Mouse (Mus musculus): ENCODE results near the gene 1700016K19Rik. TPM values are rescaled to one million over a fixed set of nuclear protein-coding genes. Genes with fewer than 3 reads are reported as not detected.
A peak's percentile ranks its signal among the peaks of the same experiment; 100 is the strongest.

Gene 1700016K19Rik
- polyA plus RNA-seq, 1 experiment from 2014 or later, result 0.40 TPM

DNA sequence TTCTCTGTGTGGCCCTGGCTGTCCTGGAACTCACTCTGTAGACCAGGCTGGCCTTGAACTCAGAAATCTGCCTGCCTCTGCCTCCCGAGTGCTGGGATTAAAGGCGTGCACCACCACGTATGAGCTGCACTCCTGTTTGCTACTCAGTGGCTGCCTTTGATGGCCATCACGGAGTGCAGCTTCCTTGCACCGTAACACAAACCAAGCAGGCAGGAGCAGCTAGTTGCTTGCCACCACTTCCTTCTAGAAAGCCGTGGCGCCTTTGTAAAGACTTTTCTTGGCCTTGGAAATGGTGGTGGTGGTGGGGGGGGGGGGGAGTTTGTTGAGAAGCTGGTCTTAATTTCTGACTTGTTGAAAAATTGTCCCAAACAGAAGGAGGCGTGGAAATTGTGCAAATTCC, 40.4 kb downstream of the 1700016K19Rik start:
- no peak overlapping the region for H3K4me3 ChIP-seq (replicated peaks)
- no peak for ATAC-seq (replicated peaks; ENCODE audit: low FRiP score)
- no peak overlapping the region for H3K27ac ChIP-seq
- peaks cover 14% of the 10 kb centered on the region; the same call in 1 of the 2 replicates for H3K4me1 ChIP-seq
- H3K4me2 ChIP-seq, result no peak overlapping the region
- no peaks in the 10 kb centered on the region for H3K9me3 ChIP-seq (replicated peaks)
- H3K36me3 ChIP-seq, result no peaks in the 10 kb centered on the region
- 83% methylated on average over 8 of the region's 8 CpGs for WGBS
- H3K27me3 ChIP-seq, result no peaks in the 10 kb centered on the region
- H3K9ac ChIP-seq, result no peak overlapping the region

DNA sequence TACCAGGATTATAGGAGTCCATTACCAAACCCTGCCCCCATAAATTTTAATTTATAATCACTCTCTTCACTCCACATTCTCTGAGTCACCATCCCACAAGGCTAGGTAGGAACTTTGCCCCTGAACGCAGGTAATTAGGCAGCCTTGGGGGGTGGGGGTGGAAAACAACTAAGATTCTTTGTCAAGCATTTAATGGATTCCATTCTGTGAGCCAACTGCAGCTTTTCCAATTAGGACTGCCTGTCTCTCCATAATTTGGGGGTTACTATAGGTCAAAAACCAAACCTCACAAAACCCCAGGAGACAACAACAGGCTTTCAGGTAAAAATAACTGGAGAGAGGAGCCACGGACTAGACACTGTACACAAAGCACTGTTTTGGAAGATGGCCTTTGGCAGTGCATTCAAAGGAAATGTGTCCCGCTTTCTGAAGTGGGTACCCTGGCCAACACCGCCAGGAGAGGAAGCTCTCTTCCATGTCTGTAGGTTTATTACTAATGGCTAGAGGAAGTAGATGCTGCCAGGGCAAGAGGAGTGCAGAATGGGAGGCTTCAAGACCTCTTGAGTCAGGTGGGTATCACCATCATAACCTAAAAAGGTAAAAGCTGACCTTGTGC, 41.2 kb downstream of the 1700016K19Rik start:
- Histone ChIP-seq H3K36me3 (peaks cover 3% of the 10 kb centered on the region), H3K4me2 (no peak overlapping the region), H3K9me3 (replicated peaks) (no peaks in the 10 kb centered on the region), H3K27ac (no peak overlapping the region), H3K4me1 (peaks cover 14% of the 10 kb centered on the region; the same call in 1 of the 2 replicates), H3K4me3 (replicated peaks) (no peak overlapping the region), H3K27me3 (no peaks in the 10 kb centered on the region), H3K9ac (no peak overlapping the region)
- 83% methylated on average over 4 of the region's 4 CpGs for WGBS
- no peak for ATAC-seq (replicated peaks; ENCODE audit: low FRiP score)

DNA sequence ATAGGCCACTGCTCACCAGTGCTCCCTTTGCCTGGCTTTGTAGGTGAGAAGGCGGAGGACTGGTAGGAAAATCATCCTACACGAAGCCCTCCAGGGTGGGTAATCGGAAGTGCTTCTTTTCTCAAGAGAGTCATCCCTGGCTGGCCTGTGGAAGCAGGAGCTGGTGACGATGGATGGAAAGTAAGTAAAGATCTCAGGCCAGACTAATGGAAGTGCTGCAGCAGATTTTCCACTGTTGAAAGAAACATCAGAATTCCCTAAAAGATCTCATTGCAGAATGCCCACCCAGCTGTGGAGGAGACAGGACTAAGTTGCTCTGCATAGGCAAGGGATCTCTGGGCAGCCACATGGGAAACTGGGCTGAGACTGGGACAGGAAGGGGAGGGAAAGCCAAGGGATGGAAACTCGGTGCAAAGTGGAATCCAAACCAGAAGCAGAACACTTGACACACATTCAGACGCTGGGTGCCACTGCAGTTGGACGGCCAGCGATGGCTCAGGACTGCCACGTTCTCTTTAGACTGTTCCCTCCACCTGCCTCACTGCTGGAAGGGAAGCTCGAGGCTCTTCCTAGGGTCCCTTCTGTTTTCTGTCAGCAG, 42.4 kb downstream of the 1700016K19Rik start:
- Histone ChIP-seq H3K9ac (no peak overlapping the region), H3K36me3 (peaks cover 9% of the 10 kb centered on the region), H3K9me3 (replicated peaks) (no peaks in the 10 kb centered on the region), H3K27ac (0 out of 2 replicates have a peak overlapping the region, but pooled peaks have one; percentile 22), H3K27me3 (no peaks in the 10 kb centered on the region), H3K4me1 (peaks cover 14% of the 10 kb centered on the region; the same call in 1 of the 2 replicates), H3K4me3 (replicated peaks) (no peak overlapping the region), H3K4me2 (no peak overlapping the region)
- WGBS, result 71% methylated on average over 10 of the region's 10 CpGs
- no peak for ATAC-seq (replicated peaks; ENCODE audit: low FRiP score)

DNA sequence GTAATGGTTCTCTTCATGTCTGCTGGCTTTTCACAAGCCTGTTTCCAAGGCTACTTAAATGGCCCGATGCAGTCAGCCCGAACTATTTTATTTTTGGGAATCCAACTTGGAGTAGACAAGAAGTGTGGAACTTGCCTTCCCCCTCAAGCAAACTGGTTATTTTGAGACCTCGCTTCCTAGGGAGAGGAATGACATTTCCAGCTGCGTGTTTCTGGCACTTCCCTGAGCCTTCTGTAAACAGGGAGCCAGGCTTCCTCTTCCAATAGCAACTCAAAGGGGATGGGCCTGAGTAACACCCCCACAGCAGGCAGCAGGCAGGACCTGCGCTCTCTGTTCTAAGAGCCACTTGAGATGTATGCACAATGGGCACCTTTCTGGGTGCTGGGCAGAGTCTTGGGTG, 43.2 kb downstream of the 1700016K19Rik start:
- H3K27ac ChIP-seq, result no peak overlapping the region
- 38% methylated on average over 5 of the region's 5 CpGs for WGBS

DNA sequence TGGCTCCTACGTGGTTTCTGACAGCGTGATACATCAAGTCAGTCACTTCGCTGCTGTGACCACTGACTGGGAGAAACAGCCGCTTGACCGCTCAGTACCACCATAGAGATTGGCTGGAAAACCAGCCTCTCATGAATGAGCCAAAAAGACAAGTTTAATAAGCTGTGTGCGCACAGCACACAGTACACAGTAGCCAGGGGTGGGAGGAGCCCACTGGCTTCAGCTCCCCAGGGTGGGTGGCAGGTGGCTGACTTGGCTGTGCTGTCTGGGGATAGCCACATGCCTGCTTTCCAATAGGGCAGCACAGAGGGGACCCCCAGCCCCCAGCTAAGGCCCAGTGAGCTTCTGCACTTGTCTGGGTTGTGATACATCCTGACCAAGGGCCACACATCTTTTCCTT, 44.8 kb downstream of the 1700016K19Rik start:
- no peak overlapping the region for H3K27ac ChIP-seq
- H3K9ac ChIP-seq, result no peak overlapping the region
- H3K4me3 ChIP-seq (replicated peaks), result no peak overlapping the region
- ATAC-seq (replicated peaks; ENCODE audit: low FRiP score), result no peak
- H3K27me3 ChIP-seq, result no peaks in the 10 kb centered on the region
- H3K4me1 ChIP-seq, result peaks cover 11% of the 10 kb centered on the region; the same call in 1 of the 2 replicates
- H3K9me3 ChIP-seq (replicated peaks), result no peaks in the 10 kb centered on the region
- WGBS, result 77% methylated on average over 6 of the region's 6 CpGs
- no peak overlapping the region for H3K4me2 ChIP-seq
- H3K36me3 ChIP-seq, result peaks cover 9% of the 10 kb centered on the region

More for the DNA sequence above, 43.2 kb downstream of the 1700016K19Rik start:
- peaks cover 11% of the 10 kb centered on the region; the same call in 1 of the 2 replicates for H3K4me1 ChIP-seq
- no peak overlapping the region for H3K9ac ChIP-seq
- no peak overlapping the region for H3K4me3 ChIP-seq (replicated peaks)
- H3K36me3 ChIP-seq, result peaks cover 9% of the 10 kb centered on the region
- H3K9me3 ChIP-seq (replicated peaks), result no peaks in the 10 kb centered on the region
- no peaks in the 10 kb centered on the region for H3K27me3 ChIP-seq
- no peak overlapping the region for H3K4me2 ChIP-seq
- ATAC-seq (replicated peaks; ENCODE audit: low FRiP score), result no peak

DNA sequence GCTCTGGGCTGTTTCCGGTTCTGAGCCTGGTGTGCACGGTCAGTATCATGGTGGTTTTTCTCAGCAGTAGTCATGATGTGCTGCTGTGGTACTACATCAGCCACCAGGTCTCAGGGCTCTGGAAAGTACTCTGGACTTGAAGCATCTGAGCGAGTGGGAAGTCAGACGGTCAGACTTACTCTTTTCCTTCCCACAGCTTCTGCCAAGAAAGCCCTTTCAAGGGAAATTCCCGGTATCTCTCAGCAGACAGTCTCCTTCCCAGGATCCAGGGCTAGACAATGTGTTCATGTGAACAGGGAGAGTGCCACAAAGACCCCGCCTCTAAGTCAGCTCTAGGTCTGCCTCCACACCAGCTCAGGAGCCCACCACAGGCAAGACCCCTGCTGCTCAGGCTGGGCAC, 45.7 kb downstream of the 1700016K19Rik start:
- ATAC-seq (replicated peaks; ENCODE audit: low FRiP score), result no peak
- Histone ChIP-seq H3K36me3 (peaks cover 9% of the 10 kb centered on the region), H3K4me2 (no peak overlapping the region), H3K4me1 (peaks cover 11% of the 10 kb centered on the region; the same call in 1 of the 2 replicates), H3K4me3 (replicated peaks) (no peak overlapping the region), H3K9me3 (replicated peaks) (no peaks in the 10 kb centered on the region), H3K27ac (no peak overlapping the region), H3K27me3 (no peaks in the 10 kb centered on the region), H3K9ac (no peak overlapping the region)
- 75% methylated on average over 6 of the region's 6 CpGs for WGBS

DNA sequence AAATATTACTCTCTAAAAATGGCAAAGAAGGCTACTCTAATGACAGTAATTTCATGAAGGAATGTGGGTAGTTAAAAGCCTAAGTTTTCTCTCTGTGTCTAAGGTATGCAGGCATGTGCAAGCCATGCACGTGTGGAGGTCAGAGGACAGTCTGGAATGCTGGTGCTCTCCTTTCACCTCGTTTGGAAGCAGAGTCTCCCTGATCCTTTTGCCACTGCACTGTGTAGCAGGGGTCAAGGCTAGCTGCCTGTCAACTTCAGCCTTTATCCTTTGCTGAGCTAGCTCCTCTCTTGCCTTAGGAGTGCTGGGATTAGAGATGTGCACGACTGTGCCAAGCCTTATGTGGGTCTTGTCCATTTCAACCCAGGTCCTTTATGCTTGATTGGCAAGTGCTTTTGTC, 50.8 kb downstream of the 1700016K19Rik start:
- 44% methylated on average over 3 of the region's 3 CpGs for WGBS
- Histone ChIP-seq H3K36me3 (peaks cover 9% of the 10 kb centered on the region), H3K4me3 (replicated peaks) (no peak overlapping the region), H3K4me2 (no peak overlapping the region), H3K27ac (no peak overlapping the region), H3K9ac (no peak overlapping the region), H3K9me3 (replicated peaks) (no peaks in the 10 kb centered on the region), H3K4me1 (no peaks in the 10 kb centered on the region), H3K27me3 (no peaks in the 10 kb centered on the region)
- ATAC-seq (replicated peaks; ENCODE audit: low FRiP score), result no peak

DNA sequence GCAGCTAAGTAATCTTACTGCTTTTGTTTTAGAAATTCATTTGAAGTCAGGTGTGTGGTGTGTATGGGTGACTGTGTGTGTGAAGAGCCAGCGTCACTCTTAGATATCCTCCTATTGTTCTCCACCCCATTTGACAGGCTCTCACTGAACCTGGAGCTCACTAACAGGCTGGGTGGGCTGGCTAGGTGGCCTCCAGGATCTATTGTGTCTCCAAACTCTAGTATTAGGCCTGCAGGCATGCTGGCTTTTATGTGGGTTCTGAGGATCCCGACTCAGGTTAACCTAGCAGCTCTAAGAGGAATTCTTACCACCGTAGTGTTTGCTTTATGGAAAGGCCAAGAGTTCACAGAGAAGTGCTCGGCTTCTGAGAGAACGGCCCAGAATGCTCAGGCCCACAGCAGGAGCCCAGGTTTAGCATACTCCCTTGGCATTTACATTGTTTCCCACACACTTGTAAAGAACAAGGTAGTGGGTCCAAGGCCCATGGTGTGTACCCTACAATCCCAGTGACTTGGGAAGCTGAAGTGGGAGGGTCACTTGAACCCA, 51.3 kb downstream of the 1700016K19Rik start:
- WGBS, result 52% methylated on average over 5 of the region's 5 CpGs
- no peak for ATAC-seq (replicated peaks; ENCODE audit: low FRiP score)
- H3K4me3 ChIP-seq (replicated peaks), result no peak overlapping the region
- H3K9me3 ChIP-seq (replicated peaks), result no peaks in the 10 kb centered on the region
- no peaks in the 10 kb centered on the region for H3K4me1 ChIP-seq
- H3K36me3 ChIP-seq, result peaks cover 4% of the 10 kb centered on the region
- no peak overlapping the region for H3K4me2 ChIP-seq
- H3K9ac ChIP-seq, result no peak overlapping the region
- H3K27me3 ChIP-seq, result no peaks in the 10 kb centered on the region
- no peak overlapping the region for H3K27ac ChIP-seq

DNA sequence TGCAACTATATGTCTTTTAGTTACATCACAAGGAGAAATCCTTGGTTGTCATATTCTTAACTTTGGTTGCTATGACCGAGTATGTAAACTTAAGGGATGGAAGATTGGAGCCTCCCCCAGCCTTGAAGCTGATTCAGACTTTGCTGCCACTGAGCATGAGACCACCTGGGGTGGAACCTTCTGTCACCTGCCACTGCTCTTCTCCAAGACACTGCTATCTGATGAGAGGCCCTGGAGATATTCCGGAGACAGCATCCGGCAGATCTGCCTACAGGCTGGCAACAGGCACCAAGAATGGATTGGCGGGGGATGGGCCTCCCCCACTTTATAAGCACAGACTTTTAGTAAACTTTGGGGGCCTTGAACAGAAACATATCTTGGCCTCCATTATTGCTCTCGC, 52.8 kb downstream of the 1700016K19Rik start:
- H3K27ac ChIP-seq, result no peak overlapping the region
- no peak for ATAC-seq (replicated peaks; ENCODE audit: low FRiP score)
- no peaks in the 10 kb centered on the region for H3K9me3 ChIP-seq (replicated peaks)
- H3K36me3 ChIP-seq, result no peaks in the 10 kb centered on the region; the same call in 1 of the 2 replicates
- no peak overlapping the region for H3K9ac ChIP-seq
- H3K4me2 ChIP-seq, result no peak overlapping the region
- no peaks in the 10 kb centered on the region for H3K27me3 ChIP-seq
- no peaks in the 10 kb centered on the region for H3K4me1 ChIP-seq
- WGBS, result 91% methylated on average over 5 of the region's 5 CpGs
- H3K4me3 ChIP-seq (replicated peaks), result no peak overlapping the region

Other genes with a start within 250 kb of the 1700016K19Rik start
- 1.0 and 1.4 TPM in 2 replicates for gene Doc2b, start 203.9 kb upstream of the 1700016K19Rik start, polyA plus RNA-seq (2015; fragmentation: Nextera tagmentation; extraction: Ambion mirVana)
- gene Rph3al, start 61.5 kb upstream of the 1700016K19Rik start, polyA plus RNA-seq (2015; fragmentation: Nextera tagmentation; extraction: Ambion mirVana), result 13.8 and 14.5 TPM in 2 replicates
- 27.7 and 30.6 TPM in 2 replicates for gene Rflnb, start 27.9 kb downstream of the 1700016K19Rik start, polyA plus RNA-seq (2015; fragmentation: Nextera tagmentation; extraction: Ambion mirVana)
- gene Vps53, start 179.7 kb downstream of the 1700016K19Rik start, polyA plus RNA-seq (2015; fragmentation: Nextera tagmentation; extraction: Ambion mirVana), result 36.6 and 41.7 TPM in 2 replicates
- gene Fam57a, start 179.8 kb downstream of the 1700016K19Rik start, polyA plus RNA-seq (2015; fragmentation: Nextera tagmentation; extraction: Ambion mirVana), result 27.0 and 29.0 TPM in 2 replicates
- 0.97 and 1.5 TPM in 2 replicates for gene Dbil5, start 217.7 kb downstream of the 1700016K19Rik start, polyA plus RNA-seq (2015; fragmentation: Nextera tagmentation; extraction: Ambion mirVana)
- gene Gemin4, start 217.8 kb downstream of the 1700016K19Rik start, polyA plus RNA-seq (2015; fragmentation: Nextera tagmentation; extraction: Ambion mirVana), result 28.3 and 37.7 TPM in 2 replicates
- 25.7 and 26.3 TPM in 2 replicates for gene Mrm3, start 243.8 kb downstream of the 1700016K19Rik start, polyA plus RNA-seq (2015; fragmentation: Nextera tagmentation; extraction: Ambion mirVana)
- 141 and 144 TPM in 2 replicates for gene Glod4, start 243.8 kb downstream of the 1700016K19Rik start, polyA plus RNA-seq (2015; fragmentation: Nextera tagmentation; extraction: Ambion mirVana)